Mouse (Mus musculus): Measurements from ENCODE around the gene Gmds.

GRCm38 (mm10) chr13:31849258-31849971 lies 489.1 kb downstream of the Gmds start:
- TF ChIP-seq CTCF (IDR thresholded peaks at IDR 0.05; ENCODE audit: borderline replicate concordance, control insufficient read depth, extremely low read depth, insufficient read depth, low read length, poor library complexity) (no peak), POLR2A (IDR thresholded peaks at IDR 0.05; ENCODE audit: control insufficient read depth, extremely low read depth, insufficient read depth, low read length, poor library complexity) (no peak)

All from thymus, adult 2 months (tissue).